Mouse (Mus musculus) bone marrow, adult 2 months (tissue): ENCODE results near the gene Ldlr.

Experiments used
- CTCF ChIP-seq: fragments of 200-500 bp; IDR thresholded peaks from 2 replicates; pipeline ENCODE4 v1.5.1; 2011; ENCODE audit warnings: low read length, control low read depth; ENCODE audit not compliant: control insufficient read depth, insufficient read depth
- POLR2A ChIP-seq: fragments of 200-500 bp; IDR thresholded peaks from 2 replicates; pipeline ENCODE4 v1.6.1; 2011; ENCODE audit warnings: low read depth, mild to moderate bottlenecking, control low read depth, low read length, borderline replicate concordance; ENCODE audit not compliant: control insufficient read depth

- no peak for TF ChIP-seq CTCF
- no peak for TF ChIP-seq POLR2A
These were observed 65.0 kb downstream of the Ldlr start for GRCm38 (mm10) chr9:21788234-21788633.
